Mouse (Mus musculus): ENCODE data around the gene Sprr2a3.
"Not testable (repeated sequence)": the region's sequence is repeated elsewhere in the genome, so short reads cannot be mapped to it uniquely, and the experiment has no call there.

The Sprr2a3 gene

DNA sequence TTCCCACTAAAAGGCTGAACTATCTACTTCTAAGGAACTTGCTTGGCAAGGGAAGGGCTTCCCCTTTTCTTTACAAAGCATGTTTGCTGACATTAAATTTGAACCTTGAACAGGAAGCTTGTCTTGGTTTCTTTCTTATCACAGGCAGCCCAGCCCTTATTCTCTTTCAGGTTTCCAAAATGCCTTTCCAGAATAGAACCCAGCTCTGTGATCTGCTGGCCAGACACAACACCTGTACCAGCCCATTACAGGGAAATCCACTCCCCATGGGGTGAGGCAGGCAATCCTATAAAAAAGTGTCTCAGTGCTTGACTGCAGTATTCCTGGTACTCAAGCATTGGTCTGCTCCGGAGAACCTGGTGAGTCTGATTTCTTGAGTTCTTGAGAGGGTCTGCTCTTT, at the start of gene Sprr2a3:
Gene Sprr2a3 (plus strand): TSS at position 317 of the 400 bp plus-strand sequence.
- not testable (repeated sequence) for DNase-seq

DNA sequence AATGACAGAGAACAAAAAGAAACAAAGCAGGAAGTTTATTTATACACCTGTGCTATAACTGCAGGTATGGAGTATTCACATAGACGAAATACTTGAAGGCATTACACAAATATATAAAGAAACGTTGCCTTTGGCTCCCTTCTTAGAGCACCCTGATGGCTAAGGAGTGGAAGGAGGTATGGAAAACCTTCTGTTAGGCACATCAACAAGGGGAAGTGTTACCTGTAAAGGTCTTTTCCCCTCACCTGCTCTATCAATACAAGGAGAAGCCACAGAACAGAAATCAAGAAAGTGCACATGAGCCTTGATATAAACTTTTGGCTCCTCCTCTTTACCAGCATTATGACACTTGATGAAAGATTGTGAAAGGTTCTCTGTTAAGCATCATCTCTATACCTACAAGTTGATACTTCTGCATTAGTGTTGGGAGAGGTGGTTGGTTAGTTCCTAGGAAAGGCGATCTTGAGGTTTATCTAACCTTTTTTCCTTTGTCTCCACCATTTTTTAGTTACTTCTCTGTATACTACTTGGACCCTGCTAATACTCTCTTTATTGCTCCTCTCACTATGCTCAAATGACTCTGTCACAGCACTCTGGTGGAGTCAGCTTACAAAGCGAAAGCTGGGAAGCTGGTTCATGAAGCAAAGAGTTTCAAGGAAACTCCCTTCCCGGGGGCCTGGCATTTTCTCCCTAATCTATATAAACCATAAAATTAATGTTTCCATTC, 48.6 kb upstream of the Sprr2a3 start:
- DNase-seq, result not testable (repeated sequence)

DNA sequence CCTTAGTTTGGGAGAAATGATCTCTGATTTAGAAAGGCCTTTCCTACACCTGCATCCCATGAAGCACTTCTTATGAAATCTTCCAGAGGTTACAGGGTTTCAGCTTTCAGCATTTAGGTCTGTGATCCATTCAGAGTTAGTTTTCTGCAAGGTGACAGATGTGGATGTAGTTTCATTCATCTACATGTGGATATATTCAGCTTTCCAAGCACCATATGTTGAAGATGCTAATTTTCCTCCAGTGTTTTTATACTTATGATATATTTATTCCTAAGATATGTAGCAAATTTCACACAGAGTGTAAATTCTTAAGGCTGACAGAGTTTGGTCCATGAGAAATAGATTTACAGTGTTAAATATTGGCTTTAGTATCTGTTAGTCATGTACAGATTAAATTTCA, 46.5 kb upstream of the Sprr2a3 start:
- DNase-seq, result not testable (repeated sequence)

DNA sequence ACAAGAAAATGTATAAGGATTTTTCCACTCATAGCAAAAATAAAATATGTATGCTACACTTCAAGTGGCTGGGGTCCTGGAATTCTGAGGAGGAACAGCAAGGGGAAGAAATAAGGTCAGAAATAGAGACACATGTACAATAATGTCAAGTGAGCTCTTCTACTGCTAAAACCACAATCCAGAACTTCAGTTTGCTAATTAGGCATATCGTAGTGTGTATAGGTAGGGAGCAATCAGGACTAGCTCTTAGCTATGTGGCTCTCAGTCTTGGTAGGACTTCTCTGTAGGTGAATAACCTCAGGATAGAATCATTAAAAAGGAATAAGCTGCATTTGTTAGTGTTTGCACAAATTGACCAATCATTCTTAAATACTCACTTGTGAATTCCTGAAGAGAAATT, 46.0 kb upstream of the Sprr2a3 start:
- not testable (repeated sequence) for DNase-seq

DNA sequence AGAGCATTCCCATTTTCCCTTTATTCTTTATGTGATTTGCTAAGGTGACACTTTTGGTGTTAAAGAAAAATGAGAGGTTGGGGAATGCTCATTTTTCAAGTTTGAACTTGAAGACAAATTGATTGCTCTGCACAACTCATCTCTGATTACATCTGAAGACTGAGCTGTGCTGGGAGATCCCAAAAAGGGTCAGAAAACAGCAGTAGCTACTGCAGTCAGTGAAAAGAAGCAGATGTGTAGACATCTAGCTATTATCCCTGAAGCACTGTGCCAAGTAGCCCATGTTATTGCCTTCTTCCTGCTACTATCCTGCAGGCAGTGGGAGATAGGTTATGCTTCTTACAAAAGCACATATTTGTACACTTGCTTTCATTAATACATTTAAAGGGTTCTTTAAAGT, 40.4 kb upstream of the Sprr2a3 start:
- not testable (repeated sequence) for DNase-seq

GRCm38 (mm10) chr3:92246245-92246644, 39.0 kb upstream of the Sprr2a3 start:
- not testable (repeated sequence) for DNase-seq

DNA sequence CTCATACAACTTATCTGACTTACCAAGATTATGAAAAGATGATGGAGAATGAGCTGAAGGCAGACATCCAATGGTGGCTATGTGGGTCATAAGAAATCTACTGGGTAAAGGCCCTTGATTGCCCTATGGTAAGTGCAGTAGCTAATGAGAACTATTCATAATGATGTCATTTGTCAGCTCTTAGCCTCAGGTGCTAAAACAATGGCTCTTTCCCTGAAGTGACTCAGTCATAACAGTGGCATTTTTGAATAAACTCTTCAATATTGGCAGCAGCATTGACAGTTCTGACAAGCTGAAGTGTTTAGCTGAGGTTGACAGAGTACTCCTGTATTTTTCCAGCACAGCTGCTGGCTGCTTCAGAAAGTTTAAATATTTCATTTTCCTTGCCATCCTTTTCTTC, 36.7 kb upstream of the Sprr2a3 start:
- not testable (repeated sequence) for DNase-seq

GRCm38 (mm10) chr3:92250450-92250849, 34.8 kb upstream of the Sprr2a3 start:
- DNase-seq, result not testable (repeated sequence)

DNA sequence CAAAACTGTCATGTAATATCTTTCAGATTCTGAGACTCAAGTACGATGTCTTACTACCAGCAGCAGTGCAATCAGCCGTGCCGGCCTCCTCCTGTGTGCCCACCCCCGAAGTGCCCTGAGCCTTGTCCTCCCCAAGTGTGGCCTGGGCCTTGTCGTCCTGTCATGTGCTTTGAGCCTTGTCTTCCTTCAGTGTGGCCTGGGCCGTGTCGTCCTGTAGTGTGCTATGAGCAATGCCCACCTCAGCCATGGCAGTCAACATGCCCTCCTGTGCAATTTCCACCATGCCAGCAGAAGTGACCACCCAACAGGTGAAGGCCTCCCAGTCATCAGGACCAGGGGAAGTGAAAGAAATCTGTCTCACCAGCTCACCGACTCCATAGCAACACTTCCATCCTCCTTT, 31.4 kb upstream of the Sprr2a3 start:
- DNase-seq, result not testable (repeated sequence)

- not testable (repeated sequence) for DNase-seq
Measured at GRCm38 (mm10) chr3:92258526-92258925, 26.7 kb upstream of the Sprr2a3 start.

- DNase-seq, result not testable (repeated sequence)
Measured at GRCm38 (mm10) chr3:92263462-92263861, 21.8 kb upstream of the Sprr2a3 start.

- not testable (repeated sequence) for DNase-seq
Measured at GRCm38 (mm10) chr3:92271414-92271985, 13.7 kb upstream of the Sprr2a3 start.

GRCm38 (mm10) chr3:92273504-92273903, 11.7 kb upstream of the Sprr2a3 start:
- DNase-seq, result not testable (repeated sequence)

DNA sequence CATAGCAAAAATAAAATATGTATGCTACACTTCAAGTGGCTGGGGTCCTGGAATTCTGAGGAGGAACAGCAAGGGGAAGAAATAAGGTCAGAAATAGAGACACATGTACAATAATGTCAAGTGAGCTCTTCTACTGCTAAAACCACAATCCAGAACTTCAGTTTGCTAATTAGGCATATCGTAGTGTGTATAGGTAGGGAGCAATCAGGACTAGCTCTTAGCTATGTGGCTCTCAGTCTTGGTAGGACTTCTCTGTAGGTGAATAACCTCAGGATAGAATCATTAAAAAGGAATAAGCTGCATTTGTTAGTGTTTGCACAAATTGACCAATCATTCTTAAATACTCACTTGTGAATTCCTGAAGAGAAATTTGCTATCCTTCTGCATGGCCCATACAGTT, 11.2 kb upstream of the Sprr2a3 start:
- DNase-seq, result not testable (repeated sequence)

DNA sequence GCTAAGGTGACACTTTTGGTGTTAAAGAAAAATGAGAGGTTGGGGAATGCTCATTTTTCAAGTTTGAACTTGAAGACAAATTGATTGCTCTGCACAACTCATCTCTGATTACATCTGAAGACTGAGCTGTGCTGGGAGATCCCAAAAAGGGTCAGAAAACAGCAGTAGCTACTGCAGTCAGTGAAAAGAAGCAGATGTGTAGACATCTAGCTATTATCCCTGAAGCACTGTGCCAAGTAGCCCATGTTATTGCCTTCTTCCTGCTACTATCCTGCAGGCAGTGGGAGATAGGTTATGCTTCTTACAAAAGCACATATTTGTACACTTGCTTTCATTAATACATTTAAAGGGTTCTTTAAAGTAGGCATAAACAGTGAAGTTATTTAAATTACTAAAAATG, 5.6 kb upstream of the Sprr2a3 start:
- DNase-seq, result not testable (repeated sequence)

DNA sequence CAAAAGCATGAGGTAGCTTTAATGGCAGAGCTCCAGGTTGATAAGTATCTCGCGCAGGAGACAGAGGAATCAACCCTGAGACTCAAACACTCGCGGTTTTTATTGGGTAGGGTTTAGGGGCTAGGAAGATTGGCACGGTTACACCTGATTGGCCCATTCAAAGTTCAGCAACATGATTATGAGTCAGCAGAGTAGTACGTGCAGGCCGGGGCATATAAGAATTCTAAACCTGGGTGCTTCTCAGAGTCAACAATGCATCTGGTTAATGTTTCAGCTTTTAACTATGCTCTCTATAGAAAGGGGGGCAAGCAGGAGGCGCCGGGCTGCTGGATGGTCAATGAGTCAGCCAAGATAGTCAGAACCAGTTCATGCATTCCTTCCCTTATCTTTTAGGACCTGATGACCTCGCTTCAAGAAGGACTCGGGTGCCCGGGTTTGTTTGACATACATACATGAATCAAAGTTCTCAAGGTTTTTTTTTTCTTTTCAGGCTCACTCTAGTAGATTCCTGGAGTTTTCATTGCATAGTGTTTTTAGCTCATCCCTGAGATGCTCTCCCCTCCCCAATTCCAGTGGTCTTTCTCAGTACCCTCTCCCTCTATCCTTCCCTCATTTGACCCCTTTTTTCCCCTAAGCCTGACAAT, 4.1 kb upstream of the Sprr2a3 start:
- DNase-seq, result not testable (repeated sequence)

DNA sequence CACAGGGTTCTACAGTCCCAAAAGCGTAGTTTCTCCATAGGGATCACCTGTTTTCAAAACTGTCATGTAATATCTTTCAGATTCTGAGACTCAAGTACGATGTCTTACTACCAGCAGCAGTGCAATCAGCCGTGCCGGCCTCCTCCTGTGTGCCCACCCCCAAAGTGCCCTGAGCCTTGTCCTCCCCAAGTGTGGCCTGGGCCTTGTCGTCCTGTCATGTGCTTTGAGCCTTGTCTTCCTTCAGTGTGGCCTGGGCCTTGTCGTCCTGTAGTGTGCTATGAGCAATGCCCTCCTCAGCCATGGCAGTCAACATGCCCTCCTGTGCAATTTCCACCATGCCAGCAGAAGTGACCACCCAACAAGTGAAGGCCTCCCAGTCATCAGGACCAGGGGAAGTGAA, 3.3 kb downstream of the Sprr2a3 start:
- not testable (repeated sequence) for DNase-seq

- DNase-seq, result no peak
Measured at GRCm38 (mm10) chr3:92307406-92307805, 22.2 kb downstream of the Sprr2a3 start.

DNA sequence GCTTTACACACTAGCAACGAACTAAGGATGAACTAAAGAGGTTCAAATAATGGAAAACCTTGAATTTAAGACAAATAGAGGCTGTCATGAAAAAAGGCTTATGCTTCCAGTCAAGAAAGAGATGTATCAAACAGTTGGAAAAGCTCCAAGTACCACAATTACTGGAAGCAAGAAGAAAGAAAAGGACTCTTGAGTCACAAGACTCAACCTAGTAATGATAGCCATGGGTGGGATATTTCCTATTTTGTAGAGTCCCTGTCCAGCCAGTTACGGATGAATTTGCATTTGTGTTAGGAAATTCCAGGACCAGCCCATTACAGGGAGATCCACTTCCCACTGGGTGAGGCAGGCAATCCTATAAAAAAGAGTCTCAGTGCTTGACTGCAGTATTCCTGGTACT, 31.1 kb downstream of the Sprr2a3 start, which contains the start of gene Sprr2b:
Gene Sprr2b (plus strand): TSS at position 301 of the 400 bp plus-strand sequence.
- DNase-seq, result no peak

DNA sequence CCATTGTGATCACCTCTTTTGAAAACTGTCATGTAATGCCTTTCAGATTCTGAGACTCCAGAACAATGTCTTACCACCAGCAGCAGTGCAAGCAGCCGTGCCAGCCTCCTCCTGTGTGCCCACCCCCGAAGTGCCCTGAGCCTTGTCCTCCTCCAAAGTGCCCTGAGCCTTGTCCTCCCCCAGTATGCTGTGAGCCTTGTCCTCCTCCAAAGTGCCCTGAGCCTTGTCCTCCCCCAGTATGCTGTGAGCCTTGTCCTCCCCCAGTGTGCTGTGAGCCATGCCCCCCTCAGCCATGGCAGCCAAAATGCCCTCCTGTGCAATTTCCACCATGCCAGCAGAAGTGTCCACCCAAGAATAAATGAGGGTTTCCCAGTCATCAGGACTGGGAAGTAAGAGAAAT, 32.2 kb downstream of the Sprr2a3 start:
- no peak for DNase-seq

DNA sequence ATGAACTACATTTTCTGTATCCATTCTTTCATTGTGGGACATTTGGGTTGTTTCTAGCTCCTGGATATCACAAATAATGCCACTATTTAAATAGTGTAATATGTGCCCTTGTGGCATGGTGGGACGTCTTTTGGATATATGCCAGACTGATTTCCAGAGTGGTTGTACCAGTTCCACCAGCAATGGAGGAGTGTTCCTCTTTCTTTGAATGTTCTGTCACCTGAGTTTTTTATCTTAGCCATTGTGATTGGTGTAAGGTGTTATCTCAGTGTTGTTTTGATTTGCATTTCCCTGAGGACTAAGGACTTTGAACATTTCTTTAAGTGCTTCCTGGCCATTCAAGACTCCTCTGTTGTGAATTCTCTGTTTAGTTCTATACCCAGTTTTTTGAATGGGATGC, 51.1 kb downstream of the Sprr2a3 start:
- no peak for DNase-seq

DNA sequence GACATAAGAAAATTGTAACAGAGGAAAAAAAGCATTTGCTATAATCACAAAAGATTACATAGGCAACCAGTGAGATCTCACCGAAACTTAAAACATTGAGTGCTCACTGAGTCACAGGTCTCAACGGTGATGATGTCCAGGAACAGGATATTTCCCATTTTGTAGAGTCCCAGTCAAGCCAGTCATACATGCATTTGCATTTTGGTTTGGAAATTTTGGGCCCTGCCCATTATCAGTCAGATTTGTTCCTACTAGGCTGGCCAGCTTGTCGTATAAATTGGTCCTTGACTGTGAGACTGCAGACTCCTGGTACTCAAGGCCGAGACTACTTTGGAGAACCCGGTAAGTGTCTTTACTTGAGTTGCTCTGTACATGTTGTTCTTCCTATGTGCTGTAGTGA, 53.6 kb downstream of the Sprr2a3 start, which contains the start of gene Sprr2d:
Gene Sprr2d (plus strand): TSS at position 301 of the 400 bp plus-strand sequence.
- DNase-seq, result no peak
